Mouse (Mus musculus): Measurements from ENCODE around the gene Nfe2l1. TPM values are rescaled to one million over a fixed set of nuclear protein-coding genes. Genes with fewer than 3 reads are reported as not detected.
A peak's percentile ranks its signal among the peaks of the same experiment; 100 is the strongest.
"Not testable (repeated sequence)": the region's sequence is repeated elsewhere in the genome, so short reads cannot be mapped to it uniquely, and the experiment has no call there.

The Nfe2l1 gene
- total RNA-seq (2015) (30.0 and 32.6 TPM in 2 replicates), total RNA-seq (2017) (30.2 and 31.1 TPM in 2 replicates)

DNA sequence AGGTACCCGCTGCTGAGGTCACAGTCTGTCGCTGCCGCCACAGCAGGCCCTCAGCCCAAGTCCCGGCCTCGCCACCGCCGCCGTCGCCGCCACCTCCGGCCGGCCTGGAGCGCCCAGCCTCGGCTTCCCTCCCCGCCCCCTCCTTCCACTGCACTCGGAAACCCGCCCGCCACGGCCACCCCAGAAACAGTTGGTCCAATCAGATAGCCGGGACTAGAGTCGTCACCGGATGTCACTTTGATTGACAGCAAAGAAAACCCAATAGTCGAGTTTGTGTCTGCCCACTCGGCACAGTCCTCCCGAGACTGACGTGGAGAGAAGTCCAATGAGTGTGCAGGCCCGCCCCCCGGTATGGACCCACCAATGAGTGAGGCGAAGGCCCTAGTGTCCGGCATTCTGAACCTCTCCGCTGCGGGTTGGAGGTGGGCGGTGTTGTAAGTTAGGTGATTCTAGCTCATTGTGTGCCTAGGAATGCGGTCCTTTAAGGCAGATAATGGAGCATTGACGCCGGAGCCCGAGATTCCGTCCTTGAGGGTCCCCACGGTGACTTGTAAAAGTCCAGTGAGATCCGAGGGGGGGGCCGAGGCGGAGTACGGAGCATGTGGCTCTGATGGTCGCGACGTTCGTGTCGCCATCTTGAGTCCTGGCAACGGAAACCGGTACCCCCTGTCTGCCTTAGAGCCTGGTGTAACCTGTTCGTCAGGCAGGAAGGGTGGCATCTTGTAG, at the start of gene Nfe2l1:
Nfe2l1 (minus strand) TSS at position 156 of the 726 bp plus-strand sequence.
- peak; percentile 92 for ATAC-seq (ENCODE audit: poor library complexity, severe bottlenecking)

- ATAC-seq (ENCODE audit: poor library complexity, severe bottlenecking): no peak
These were observed 49.6 kb upstream of the Nfe2l1 start for GRCm38 (mm10) chr11:96879359-96879758.

DNA sequence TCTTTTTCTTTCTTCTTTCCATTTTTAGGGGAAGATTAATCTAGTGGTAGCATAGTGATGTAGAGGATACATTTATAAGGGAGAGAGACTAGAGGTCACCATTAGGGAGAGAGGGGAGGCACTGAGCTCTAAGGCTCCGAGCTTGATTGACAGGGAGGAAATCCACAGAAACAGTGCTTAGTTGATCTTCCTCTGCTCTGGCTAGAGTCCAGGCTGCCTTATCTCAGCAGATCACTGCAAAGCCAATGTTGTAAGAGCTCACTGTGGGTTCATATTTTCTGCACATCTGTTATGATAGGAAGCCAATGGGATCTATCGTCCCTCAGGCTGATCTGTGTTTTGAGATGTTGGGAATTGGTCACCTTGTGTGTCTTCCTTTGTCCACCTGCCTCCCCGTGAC, 48.9 kb upstream of the Nfe2l1 start:
- ATAC-seq (ENCODE audit: poor library complexity, severe bottlenecking): no peak

- no peak for ATAC-seq (ENCODE audit: poor library complexity, severe bottlenecking)
These were observed 47.3 kb upstream of the Nfe2l1 start for GRCm38 (mm10) chr11:96877071-96877470.

DNA sequence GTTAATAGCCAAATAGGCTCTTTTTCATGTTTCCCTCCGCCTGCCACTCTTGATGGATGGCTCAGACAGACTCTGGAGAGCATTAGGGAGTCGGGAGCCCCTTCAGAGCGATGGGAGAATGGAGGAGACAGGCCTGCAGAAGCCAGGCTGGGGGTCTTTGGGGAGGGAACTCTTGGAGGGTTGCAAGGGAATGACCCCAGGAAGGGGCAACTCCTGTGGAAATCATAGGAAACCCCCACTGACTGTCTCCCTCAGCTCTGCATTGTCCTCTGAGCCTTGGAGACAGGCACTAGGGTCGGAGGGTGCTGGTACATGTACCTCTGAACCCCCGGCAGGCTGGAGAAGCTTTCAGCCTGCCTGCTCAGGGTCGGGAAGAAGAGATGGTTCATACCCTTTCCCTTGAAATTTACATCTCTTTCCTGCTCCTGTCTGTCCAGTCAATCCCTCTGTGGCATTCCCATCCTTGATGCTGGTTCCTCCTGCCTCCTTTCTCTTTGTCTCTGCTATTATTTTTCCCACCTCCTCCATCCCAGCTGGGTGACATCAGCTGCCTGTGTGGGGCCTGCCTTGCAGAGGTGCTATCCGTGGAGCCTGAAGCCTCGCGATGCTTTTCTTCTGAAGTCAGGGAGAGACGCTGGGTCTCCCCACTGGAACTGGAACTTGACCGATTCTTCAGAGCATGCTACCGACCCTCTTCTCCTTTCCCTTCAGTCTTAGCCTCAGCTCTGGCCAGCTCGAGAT, 46.7 kb upstream of the Nfe2l1 start:
- ATAC-seq (ENCODE audit: poor library complexity, severe bottlenecking): no peak

DNA sequence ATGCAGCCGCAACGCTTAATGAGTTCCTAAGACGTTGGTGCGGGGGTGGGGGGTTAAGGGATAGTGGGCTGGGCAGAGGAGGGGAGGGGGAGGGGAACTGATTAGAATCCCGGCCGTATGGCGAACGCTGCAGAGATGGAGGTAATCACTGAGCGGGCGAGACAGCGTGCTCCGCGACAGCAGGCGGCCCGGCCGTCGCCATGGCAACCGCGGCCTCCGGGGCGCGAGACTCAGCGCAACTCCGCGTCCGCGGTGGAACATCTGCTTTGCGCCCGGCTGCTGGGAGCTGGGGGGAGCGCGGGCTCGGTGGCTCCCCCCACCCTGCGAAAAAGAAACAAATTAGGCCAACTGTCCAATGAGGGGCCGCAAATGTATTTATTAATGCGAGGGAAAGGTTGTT, 46.0 kb upstream of the Nfe2l1 start:
- ATAC-seq (ENCODE audit: poor library complexity, severe bottlenecking): peak; percentile 54

DNA sequence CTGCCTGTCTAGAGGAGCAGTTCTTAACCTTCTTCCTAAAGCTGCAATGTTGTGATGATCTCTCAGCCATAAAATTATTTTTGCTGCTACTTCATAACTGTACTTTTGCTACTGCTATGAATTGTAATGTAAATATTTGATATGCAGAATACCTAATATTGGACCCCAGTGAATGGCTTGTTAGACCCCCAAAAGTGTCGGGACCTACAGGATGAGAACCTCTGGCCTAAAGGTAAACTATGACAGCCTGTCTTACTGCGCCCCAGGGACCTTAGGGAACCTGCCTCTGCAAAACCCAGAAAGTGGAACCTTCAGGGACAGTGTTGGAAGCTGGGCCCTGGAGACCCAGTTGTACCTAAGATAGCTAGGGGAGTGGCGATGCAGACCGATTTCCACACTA, 45.5 kb upstream of the Nfe2l1 start:
- no peak for ATAC-seq (ENCODE audit: poor library complexity, severe bottlenecking)

- no peak for ATAC-seq (ENCODE audit: poor library complexity, severe bottlenecking)
These were observed 43.9 kb upstream of the Nfe2l1 start for GRCm38 (mm10) chr11:96873601-96874140.

- ATAC-seq (ENCODE audit: poor library complexity, severe bottlenecking): no peak
These were observed 42.9 kb upstream of the Nfe2l1 start for GRCm38 (mm10) chr11:96872441-96873379.

DNA sequence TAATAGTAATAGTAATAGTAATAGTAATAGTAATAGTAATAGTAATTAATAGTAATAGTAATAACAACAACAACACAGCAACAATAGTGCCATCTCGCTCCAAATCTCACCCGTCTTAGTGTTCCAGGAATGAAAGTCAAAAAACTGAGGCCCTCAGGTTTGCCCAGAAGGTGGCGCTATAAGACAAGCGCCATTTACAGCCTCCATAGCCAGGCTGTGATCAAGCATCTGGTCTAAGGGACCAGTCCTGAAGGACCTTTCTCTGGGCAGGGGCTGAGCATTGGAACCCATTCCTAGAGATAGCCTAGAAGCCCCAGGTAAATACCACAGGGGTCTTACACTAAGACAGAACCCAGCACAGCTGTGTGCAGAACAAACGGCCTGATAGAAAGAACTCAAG, 37.4 kb upstream of the Nfe2l1 start:
- ATAC-seq (ENCODE audit: poor library complexity, severe bottlenecking): peak; percentile 64

DNA sequence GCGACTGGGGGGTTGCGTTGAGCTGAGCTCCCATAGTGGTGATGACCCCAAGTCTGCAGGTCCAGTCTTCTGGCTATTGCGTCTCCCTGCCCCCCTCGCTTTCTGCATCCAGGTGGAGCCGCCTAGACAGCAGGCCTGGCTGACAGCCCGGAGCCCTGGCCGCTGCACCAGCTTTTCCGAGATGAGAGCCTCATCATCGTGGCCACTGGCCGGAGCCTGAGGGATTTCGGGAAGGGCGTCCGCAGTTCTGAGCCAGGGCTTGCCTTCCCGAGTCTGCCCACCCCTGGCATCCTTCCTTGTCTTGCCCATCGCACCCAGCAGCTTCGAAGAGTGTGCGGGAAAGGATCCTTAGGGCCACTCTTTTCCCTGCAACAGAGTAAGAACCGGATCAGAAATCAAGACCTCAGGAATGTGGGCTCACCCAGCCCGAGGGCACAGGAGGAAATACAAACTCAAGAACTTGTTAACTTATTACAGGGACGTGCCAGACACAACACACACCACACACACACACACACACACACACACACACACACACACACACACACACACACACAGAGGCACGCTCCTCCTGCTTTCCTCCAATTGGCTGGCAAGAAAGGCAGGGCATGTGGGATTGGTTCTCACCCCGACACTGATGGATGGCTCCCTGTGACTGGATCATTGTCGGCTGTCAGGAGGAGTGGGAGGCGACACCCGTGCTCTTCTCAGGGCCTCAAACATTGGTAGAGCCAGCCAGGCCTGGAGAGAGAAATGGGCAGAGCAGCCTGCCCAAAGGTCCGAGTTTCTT, 33.6 kb upstream of the Nfe2l1 start:
- no peak for ATAC-seq (ENCODE audit: poor library complexity, severe bottlenecking)

- ATAC-seq (ENCODE audit: poor library complexity, severe bottlenecking): no peak
These were observed 32.8 kb upstream of the Nfe2l1 start for GRCm38 (mm10) chr11:96862534-96862933.

DNA sequence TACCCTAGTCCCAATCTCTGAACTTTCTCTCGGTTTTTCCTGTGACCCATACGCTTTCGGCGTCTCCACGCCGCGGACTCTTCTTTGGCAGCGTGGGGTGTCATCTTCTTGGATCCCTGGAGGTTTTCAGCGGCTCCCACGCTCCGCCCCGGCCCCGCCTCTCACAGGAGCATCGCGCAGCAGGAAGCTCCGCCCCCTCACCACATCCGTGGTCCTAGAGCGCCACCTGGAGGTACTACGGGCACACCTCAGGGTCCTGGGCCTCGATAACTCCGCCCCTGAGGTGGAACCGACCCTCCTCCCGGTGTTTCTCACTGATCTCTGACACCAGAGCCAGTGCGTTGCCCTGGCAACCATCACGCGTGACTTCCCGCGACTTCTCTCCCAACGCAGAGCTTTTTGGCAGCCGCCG, 32.1 kb upstream of the Nfe2l1 start:
- ATAC-seq (ENCODE audit: poor library complexity, severe bottlenecking): peak; percentile 99

GRCm38 (mm10) chr11:96861446-96861845, 31.7 kb upstream of the Nfe2l1 start:
- peak; percentile 4; the same call in 1 of the 2 replicates for ATAC-seq (ENCODE audit: poor library complexity, severe bottlenecking)

DNA sequence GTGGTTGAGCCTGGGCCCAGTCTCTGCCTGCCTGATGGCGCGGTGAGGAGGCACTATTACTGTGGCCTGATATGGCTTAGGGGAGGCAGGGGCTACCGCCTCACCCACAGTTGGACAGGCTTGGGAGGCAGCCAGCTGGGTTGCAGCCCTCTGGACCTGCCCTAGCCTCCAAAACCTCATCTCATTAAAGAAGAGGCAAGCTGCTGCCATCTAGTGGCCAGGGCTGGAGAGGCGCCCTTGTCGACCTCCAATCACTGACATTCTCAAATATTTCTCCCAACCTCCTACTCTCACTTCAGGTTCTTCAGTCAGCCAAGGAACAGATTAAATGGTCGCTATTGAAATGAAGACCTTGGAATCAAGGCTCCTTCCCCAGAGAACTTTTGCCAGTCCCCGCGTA, 30.8 kb upstream of the Nfe2l1 start:
- ATAC-seq (ENCODE audit: poor library complexity, severe bottlenecking): peak; percentile 79

DNA sequence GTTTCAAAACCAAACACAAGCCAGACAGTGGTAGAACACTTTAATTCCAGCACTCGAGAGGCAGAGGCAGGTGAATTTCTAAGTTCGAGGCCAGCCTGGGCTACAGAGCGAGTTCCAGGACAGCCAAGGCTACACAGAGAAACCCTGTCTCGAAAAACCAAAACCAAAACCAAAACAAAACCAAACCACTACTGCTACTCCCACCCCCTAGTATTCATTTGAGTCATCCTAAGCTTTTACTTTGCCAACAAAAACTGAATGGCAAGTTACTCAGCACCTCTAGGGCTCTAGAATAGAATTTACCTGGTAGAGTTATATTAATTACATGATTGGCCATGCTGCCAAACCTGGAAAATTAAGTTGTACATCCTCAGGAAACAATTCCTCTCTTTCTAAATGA, 29.9 kb upstream of the Nfe2l1 start:
- ATAC-seq (ENCODE audit: poor library complexity, severe bottlenecking): no peak

DNA sequence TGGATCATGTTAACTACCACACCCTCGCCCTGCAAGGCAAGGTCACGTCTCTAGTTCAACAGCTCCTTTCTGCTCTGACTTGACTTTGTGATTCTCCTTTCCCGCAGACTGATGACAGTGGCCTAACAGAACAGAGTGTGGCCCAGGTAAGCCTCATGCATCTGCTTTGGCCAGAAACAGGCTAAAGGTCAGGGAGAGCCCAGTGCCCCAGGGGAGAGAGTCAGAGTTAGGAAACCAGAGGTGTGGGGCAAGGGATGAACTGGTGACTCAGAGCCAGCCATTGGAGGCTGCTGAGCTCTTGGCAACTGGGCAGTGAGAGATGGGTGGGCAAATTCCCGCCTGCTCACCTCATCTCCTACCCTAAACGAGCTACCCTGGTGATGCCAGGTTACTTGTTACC, 27.7 kb upstream of the Nfe2l1 start:
- ATAC-seq (ENCODE audit: poor library complexity, severe bottlenecking): no peak

GRCm38 (mm10) chr11:96849681-96850467, 20.1 kb upstream of the Nfe2l1 start, which contains the start of gene Copz2:
Gene Copz2, plus strand, starts transcription at chr11:96849870.
- peak; percentile 73 for ATAC-seq (ENCODE audit: poor library complexity, severe bottlenecking)

GRCm38 (mm10) chr11:96849145-96849544, 19.4 kb upstream of the Nfe2l1 start:
- not testable (repeated sequence) for ATAC-seq (ENCODE audit: poor library complexity, severe bottlenecking)
